Mouse (Mus musculus) kidney, embryonic 16.5 days (tissue): Measurements from ENCODE around the gene Zfp94. TPM values are rescaled to one million over a fixed set of nuclear protein-coding genes. Genes with fewer than 3 reads are reported as not detected.
A peak's percentile ranks its signal among the peaks of the same experiment; 100 is the strongest.
"Not testable (repeated sequence)": the region's sequence is repeated elsewhere in the genome, so short reads cannot be mapped to it uniquely, and the experiment has no call there.

Experiments
- ATAC-seq: fragments of 200-750 bp; cut with Nextera tagmentation; 2 replicates; pipeline ENCODE4 v1.8.0; 2017; ENCODE audit warnings: moderate TSS enrichment; ENCODE audit not compliant: low FRiP score, low TSS enrichment
- H3K27ac ChIP-seq: fragments of 300-500 bp; sonication (generic); 2 replicates; pipeline ENCODE4 v1.5.1; 2014; ENCODE audit warnings: low read length
- H3K27me3 ChIP-seq: fragments of 300-500 bp; sonication (generic); 2 replicates; pipeline ENCODE4 v1.6.1; 2014; ENCODE audit warnings: low read length, control low read depth, mixed read lengths; ENCODE audit not compliant: insufficient read depth
- H3K36me3 ChIP-seq: fragments of 300-500 bp; sonication (generic); 2 replicates; pipeline ENCODE4 v1.6.1; 2014; ENCODE audit warnings: low read length, control low read depth, mixed read lengths; ENCODE audit not compliant: insufficient read depth
- H3K4me1 ChIP-seq: fragments of 300-500 bp; sonication (generic); 2 replicates; pipeline ENCODE4 v1.6.1; 2014; ENCODE audit warnings: low read length, control low read depth, mixed read lengths; ENCODE audit not compliant: insufficient read depth
- H3K4me2 ChIP-seq: fragments of 300-500 bp; sonication (generic); replicated peaks from 2 replicates; pipeline ENCODE4 v1.6.1; 2014; ENCODE audit warnings: low read depth, low read length
- H3K4me3 ChIP-seq: fragments of 300-500 bp; sonication (generic); 2 replicates; pipeline ENCODE4 v1.5.1; 2014; ENCODE audit warnings: mild to moderate bottlenecking, low read length
- H3K9ac ChIP-seq: fragments of 300-500 bp; sonication (generic); replicated peaks from 2 replicates; pipeline ENCODE4 v1.6.1; 2014; ENCODE audit warnings: low read length
- H3K9me3 ChIP-seq: fragments of 300-500 bp; sonication (generic); 2 replicates; pipeline ENCODE4 v1.6.1; 2016; ENCODE audit warnings: low read length, control low read depth
- WGBS: fragments of 180-500 bp; shearing (Covaris S2); extraction: QIAGEN DNeasy Blood & Tissue Kit; methylation state at CpG from one replicate; pipeline ENCODE4 v1.1.7; 2014; 5-methylcytosine and 5-hydroxymethylcytosine counted together
- polyA plus RNA-seq: library from polyadenylated mRNA; unstranded; fragments of >200 nt; fragmentation: Nextera tagmentation; extraction: Ambion mirVana; gene quantifications from 2 replicates; pipeline ENCODE4 v1.2.1, GENCODE M21; 2015

The Zfp94 gene
- polyA plus RNA-seq, 1 experiment from 2014 or later: 13.9 TPM

DNA sequence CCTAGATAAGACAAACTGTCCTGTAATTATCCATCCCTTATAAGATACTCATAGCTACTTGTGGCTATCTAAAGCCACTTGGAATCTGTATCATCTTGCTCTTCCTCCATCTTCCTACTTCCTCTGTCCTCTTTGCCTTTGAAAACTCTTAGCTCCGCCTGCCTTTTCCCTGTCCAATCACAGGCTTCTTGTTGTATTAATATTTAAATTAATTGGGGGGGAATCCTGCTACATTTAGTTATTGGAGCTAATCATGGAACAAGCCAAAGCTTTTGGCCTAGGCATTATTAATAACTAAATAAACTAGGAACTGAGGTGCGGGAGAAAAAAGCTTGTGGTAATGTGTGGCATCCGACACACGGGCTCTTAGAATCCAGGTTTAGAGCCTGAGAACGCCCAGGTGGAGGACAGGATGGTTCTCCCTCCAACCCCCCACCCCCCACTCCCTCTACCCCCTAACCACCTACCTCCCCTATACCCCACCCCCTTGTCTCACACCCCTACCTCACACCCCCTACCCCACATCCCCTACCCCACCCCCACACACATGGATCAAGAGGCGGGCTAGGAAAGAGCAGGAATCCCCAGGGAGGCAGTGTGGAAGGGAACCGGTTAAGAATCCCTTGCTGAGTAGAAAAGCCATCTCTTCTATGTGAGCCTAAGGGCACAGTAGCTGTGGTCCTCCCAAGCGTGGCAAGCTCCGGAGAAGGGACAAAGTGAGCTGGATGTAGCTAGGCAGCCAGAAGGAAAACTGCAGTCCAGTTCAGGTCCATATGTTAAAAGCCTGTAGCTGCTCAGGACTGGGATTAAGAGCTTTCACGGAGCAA is 36.2 kb downstream of the Zfp94 start:
- no peak overlapping the region for H3K4me2 ChIP-seq
- H3K4me1 ChIP-seq: no peaks in the 10 kb centered on the region
- no peaks in the 10 kb centered on the region for H3K27me3 ChIP-seq
- no peak for ATAC-seq
- peaks cover 2% of the 10 kb centered on the region; the same call in 1 of the 2 replicates for H3K9me3 ChIP-seq
- H3K9ac ChIP-seq: no peak overlapping the region
- no peak overlapping the region for H3K4me3 ChIP-seq
- peaks cover 13% of the 10 kb centered on the region for H3K36me3 ChIP-seq
- WGBS: 55% methylated on average over 10 of the region's 10 CpGs
- H3K27ac ChIP-seq: no peak overlapping the region

DNA sequence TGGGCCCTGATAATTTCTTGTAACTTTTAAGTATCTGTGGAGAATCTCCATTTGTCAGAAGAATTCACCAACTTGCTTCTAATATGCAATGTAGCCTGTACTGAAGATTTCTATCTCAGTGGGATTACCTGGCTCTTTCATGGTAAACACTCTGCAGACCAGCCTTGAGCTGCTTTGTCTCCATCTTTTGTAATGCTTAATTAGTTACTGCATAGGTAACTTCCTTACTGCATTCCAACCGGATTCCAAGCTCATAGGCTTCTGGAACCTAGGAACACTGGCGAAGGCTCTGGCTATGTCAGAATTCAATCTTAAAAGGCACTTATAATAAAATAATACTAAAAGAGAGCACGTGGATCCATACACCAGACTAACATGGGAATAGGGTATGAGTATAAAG is 37.7 kb downstream of the Zfp94 start:
- not testable (repeated sequence) for H3K4me1 ChIP-seq, H3K4me3 ChIP-seq, H3K4me2 ChIP-seq, H3K27ac ChIP-seq, H3K9me3 ChIP-seq, H3K9ac ChIP-seq, ATAC-seq, H3K27me3 ChIP-seq
- H3K36me3 ChIP-seq: peaks cover 27% of the 10 kb centered on the region
- 94% methylated on average over 3 of the region's 3 CpGs for WGBS

DNA sequence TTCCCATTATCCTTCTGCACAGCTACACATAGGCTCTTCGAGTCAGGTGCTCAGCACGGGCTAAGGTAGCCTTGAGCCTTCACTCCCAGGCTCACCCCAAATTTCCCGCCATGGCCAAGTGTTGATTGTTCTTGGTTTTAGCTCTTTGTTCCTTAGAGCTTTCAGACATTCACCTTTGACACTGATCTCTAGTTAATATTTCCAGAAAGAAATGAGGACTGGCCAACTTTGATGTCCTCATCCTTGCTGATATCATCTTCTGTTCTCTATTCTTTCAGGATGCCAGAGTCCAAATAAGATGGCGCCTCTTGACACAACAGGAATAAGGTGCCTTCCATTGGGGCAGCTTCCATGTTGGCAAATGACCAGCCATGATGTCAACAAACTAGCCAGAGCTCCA is 42.0 kb downstream of the Zfp94 start:
- Histone ChIP-seq H3K9me3 (0 out of 2 replicates have a peak, but pooled peaks cover 2% of the 10 kb centered on the region), H3K4me1 (no peaks in the 10 kb centered on the region), H3K4me2 (no peak overlapping the region), H3K4me3 (no peak overlapping the region), H3K36me3 (peaks cover 34% of the 10 kb centered on the region), H3K9ac (no peak overlapping the region), H3K27me3 (no peaks in the 10 kb centered on the region), H3K27ac (no peak overlapping the region)
- WGBS: 94% methylated on average over 4 of the region's 4 CpGs
- no peak for ATAC-seq

DNA sequence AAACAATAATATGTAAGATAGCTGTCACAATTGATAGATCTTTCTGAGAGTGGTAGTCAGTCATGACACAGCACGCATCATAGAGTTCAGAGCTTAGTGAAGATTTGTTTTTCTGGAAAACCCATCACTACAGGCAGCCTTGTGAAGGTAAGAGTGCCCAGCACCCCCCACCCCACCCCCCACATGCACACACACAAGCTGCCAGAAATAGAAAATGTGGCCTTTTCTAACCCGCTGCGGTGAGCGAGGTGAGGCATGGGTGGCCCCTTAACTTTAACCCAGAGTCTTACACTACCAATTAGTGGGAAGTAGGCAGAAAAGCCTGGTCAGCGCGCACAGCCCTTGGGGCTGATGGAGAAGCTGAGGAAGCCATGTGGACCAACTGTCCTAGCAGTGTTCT is 45.3 kb downstream of the Zfp94 start:
- 97% methylated on average over 6 of the region's 6 CpGs for WGBS
- H3K9ac ChIP-seq: no peak overlapping the region
- H3K36me3 ChIP-seq: peaks cover 30% of the 10 kb centered on the region
- no peak overlapping the region for H3K4me3 ChIP-seq
- no peaks in the 10 kb centered on the region for H3K9me3 ChIP-seq
- H3K4me1 ChIP-seq: no peaks in the 10 kb centered on the region
- H3K27me3 ChIP-seq: no peaks in the 10 kb centered on the region
- no peak overlapping the region for H3K4me2 ChIP-seq
- no peak for ATAC-seq
- no peak overlapping the region for H3K27ac ChIP-seq

DNA sequence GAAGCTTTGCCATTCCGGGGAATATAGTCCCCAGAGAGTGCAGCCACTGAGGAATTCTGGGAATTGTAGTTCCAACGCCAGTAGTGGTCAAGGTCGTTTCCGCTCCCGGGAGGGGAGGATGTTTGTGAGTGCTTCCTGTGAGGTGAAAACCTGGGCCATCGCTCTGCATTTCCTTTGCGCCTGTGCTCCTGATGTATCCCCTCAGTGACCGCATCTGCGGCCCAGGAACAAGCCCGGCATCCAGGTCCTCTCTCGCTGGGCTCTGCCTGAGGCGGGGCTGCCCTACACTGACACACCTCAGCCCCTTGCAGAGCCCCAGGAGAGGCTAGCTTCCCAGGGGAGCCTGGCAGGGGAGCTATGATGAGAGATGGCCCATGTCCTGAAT is 46.2 kb downstream of the Zfp94 start, which contains the start of gene Zfp93:
TSS of gene Zfp93 (plus strand) at position 133 of the 385 bp plus-strand sequence.
- H3K9ac ChIP-seq: peak within 1 kb of the TSS; percentile 90
- WGBS: 0% methylated on average over 12 of the region's 12 CpGs

DNA sequence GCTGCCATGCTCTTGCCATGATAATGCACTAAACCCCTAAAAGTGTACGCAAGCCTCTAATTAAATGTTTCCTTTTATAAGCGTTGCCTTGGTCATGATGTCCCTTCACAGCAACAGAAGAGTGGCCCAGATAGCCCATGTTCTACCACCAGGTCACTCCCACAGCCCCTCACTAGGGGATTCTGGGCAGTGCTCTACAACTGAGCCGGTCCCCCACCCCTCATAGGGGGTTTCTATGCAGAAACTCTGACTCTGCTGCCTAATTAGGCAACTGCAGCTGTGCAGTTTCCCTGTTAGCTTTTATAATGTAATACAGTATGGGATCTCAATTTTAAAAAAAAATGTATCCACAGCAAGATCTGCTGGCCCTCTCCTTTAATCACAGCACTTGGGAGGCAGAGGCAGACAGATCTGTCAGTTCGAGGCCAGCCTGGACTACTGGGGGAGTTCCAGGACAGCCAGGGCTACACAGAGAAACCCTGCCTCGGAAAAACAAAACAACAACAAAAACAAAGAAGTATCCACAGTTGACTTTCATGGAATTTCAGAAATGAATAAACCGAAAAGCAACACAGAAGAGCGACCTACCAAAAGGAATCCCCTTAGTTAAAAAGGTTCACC is 46.7 kb downstream of the Zfp94 start:
- H3K27ac ChIP-seq: no peak overlapping the region
- WGBS: 35% methylated on average over 7 of the region's 7 CpGs
- H3K4me1 ChIP-seq: no peaks in the 10 kb centered on the region
- peak overlapping the region; percentile 90 for H3K9ac ChIP-seq
- peak; percentile 64 for ATAC-seq
- peaks cover 20% of the 10 kb centered on the region for H3K36me3 ChIP-seq
- no peaks in the 10 kb centered on the region for H3K27me3 ChIP-seq
- H3K9me3 ChIP-seq: no peaks in the 10 kb centered on the region
- peak overlapping the region; percentile 82 for H3K4me2 ChIP-seq
- peak overlapping the region; percentile 82 for H3K4me3 ChIP-seq

More for the DNA sequence above, 46.2 kb downstream of the Zfp94 start, which contains the start of gene Zfp93:
- H3K9me3 ChIP-seq: no peaks in the 10 kb centered on the region
- H3K4me2 ChIP-seq: peak within 1 kb of the TSS; percentile 82
- peak within 1 kb of the TSS; percentile 91 for H3K27ac ChIP-seq
- no peaks in the 10 kb centered on the region for H3K4me1 ChIP-seq
- peak; percentile 95 for ATAC-seq
- no peaks in the 10 kb centered on the region for H3K27me3 ChIP-seq
- H3K4me3 ChIP-seq: peak within 1 kb of the TSS; percentile 82
- H3K36me3 ChIP-seq: peaks cover 25% of the 10 kb centered on the region

DNA sequence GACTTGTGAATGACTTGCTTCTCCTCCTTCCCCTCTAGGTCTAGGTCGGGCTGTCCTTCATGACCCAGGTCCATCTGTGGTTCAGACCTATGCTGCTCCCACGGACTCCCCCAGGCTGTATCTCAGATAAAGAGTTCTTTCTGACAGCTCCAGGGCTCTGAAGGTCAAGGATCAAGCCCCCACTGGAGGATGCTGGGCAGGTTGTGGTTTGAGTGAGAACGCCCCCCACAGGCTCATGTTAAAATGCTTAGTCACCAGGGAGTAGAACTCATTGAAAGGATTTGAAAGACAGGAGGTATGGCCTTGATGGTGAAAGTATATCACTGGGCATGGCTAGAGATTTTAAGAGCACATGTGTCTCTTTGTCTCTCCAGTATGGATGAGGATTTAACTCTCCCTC is 47.2 kb downstream of the Zfp94 start:
- ATAC-seq: no peak
- no peak overlapping the region for H3K4me2 ChIP-seq
- WGBS: 66% methylated on average over 3 of the region's 3 CpGs

DNA sequence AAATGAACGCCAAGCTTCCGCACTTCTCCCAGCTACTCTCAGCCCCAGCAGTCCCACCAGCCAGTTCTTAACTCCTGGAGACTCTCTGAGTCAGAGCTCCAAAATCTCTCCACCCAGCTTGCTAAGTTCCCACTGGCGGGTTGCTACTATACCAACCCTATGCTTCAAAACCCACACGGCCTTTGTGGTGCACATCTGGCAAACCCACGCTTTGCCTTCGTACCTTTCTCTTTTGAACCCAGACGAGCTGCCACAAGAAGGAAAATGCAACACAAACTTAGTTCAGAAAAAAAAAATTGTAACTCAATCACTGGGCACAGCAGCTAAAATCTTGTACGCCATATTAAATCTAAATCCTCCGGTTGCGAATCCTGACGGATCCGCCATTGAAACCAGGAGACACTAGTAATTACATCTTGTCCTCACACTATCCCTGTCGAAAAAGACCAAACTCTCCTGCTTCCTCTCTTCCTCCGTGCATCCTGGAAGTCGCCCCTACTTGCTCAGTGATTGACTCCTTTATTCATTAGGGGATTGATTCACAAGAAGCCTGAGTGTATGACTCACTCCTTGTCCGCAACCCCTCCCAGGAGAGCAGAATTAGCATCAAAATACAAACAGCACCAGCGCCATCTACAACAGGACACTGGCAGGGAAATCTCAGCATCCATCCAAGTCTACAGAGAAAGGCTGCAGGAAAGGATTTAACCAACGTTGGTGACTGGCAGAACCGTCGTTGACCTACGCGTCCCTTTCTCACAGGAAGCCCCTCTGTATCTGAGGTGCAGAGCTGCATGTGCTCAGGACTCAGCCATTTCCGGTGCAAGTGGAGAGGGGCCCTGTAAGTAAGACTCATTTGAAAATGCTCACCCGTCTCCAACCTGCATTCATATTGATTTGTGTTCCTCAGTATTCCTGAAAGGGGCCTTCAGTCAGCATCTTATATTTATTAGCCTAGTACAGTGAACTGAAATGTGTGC is 48.0 kb downstream of the Zfp94 start:
- H3K27ac ChIP-seq: no peak overlapping the region
- no peak overlapping the region for H3K4me3 ChIP-seq
- H3K4me2 ChIP-seq: no peak overlapping the region
- 74% methylated on average over 24 of the region's 24 CpGs for WGBS
- no peaks in the 10 kb centered on the region for H3K27me3 ChIP-seq
- H3K9ac ChIP-seq: no peak overlapping the region
- no peaks in the 10 kb centered on the region for H3K4me1 ChIP-seq
- ATAC-seq: no peak
- H3K36me3 ChIP-seq: peaks cover 7% of the 10 kb centered on the region; the same call in 1 of the 2 replicates
- no peaks in the 10 kb centered on the region for H3K9me3 ChIP-seq

More for the DNA sequence above, 47.2 kb downstream of the Zfp94 start:
- Histone ChIP-seq H3K27me3 (no peaks in the 10 kb centered on the region), H3K36me3 (peaks cover 14% of the 10 kb centered on the region; the same call in 1 of the 2 replicates), H3K9me3 (no peaks in the 10 kb centered on the region), H3K9ac (no peak overlapping the region), H3K27ac (no peak overlapping the region), H3K4me1 (no peaks in the 10 kb centered on the region), H3K4me3 (no peak overlapping the region)

DNA sequence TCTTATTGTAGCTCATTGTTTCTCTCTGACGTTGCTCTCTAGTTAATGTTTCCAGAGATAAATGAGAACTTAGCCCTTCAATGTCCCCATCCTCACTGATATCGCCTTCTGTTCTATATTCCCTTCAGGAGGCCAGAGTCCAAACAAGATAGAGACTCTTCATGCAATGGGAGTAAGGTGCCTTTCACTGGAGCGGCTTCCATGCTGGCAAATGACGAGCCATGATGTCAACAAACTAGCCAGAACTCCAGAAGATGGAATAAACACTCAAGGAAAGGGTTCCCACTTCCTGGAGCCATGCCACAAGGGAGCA is 56.5 kb downstream of the Zfp94 start:
- Histone ChIP-seq H3K9ac (no peak overlapping the region), H3K27me3 (no peaks in the 10 kb centered on the region), H3K27ac (no peak overlapping the region), H3K4me2 (no peak overlapping the region), H3K4me1 (peaks cover 5% of the 10 kb centered on the region; the same call in 1 of the 2 replicates), H3K4me3 (no peak overlapping the region), H3K36me3 (peaks cover 23% of the 10 kb centered on the region), H3K9me3 (no peaks in the 10 kb centered on the region)
- ATAC-seq: no peak
- WGBS: 92% methylated on average over 4 of the region's 4 CpGs
